Mouse (Mus musculus) MEL (cell line): ENCODE measurements around the gene Hes6. TPM values are rescaled to one million over a fixed set of nuclear protein-coding genes. Genes with fewer than 3 reads are reported as not detected.

Experiments
- DNase-seq: peaks from one replicate; pipeline ENCODE4 v3.0.0; 2011; ENCODE audit warnings: low read depth, low spot score
- H3K27ac ChIP-seq: 2 replicates; pipeline ENCODE4 v1.5.1; 2012; ENCODE audit warnings: low read depth, mild to moderate bottlenecking, control low read depth, low read length, moderate library complexity; ENCODE audit not compliant: control insufficient read depth
- H3K27me3 ChIP-seq, 2 experiments: fragments of 150-350 bp in 1 of 2; sonication (generic) in 1 of 2; 2 replicates each; pipeline ENCODE4 v1.6.1; 2012; ENCODE audit warnings: low read length in 2 of 2, mild to moderate bottlenecking in 2 of 2, improper control_type of control experiment in 1 of 2, moderate library complexity in 1 of 2; ENCODE audit not compliant: insufficient read depth in 2 of 2, control insufficient read depth in 1 of 2
- H3K36me3 ChIP-seq, 2 experiments: 2 replicates each; pipeline ENCODE4 v1.6.1; 2012 to 2014; ENCODE audit warnings: low read length in 2 of 2, improper control_type of control experiment in 1 of 2, inconsistent platforms in 1 of 2, mild to moderate bottlenecking in 1 of 2; ENCODE audit not compliant: insufficient read depth in 2 of 2, control insufficient read depth in 1 of 2
- H3K4me1 ChIP-seq, 2 experiments: fragments of 150-350 bp in 1 of 2; sonication (generic) in 1 of 2; 2 replicates each; pipeline ENCODE4 v1.6.1; 2012; ENCODE audit warnings: low read length in 2 of 2, improper control_type of control experiment in 1 of 2, mild to moderate bottlenecking in 1 of 2; ENCODE audit not compliant: insufficient read depth in 2 of 2, control insufficient read depth in 1 of 2
- H3K4me3 ChIP-seq, 2 experiments: fragments of 150-350 bp in 1 of 2; sonication (generic) in 1 of 2; 2 replicates each; pipeline ENCODE4 v1.5.1; 2012; ENCODE audit warnings: low read depth in 2 of 2, low read length in 2 of 2, mild to moderate bottlenecking in 2 of 2, moderate library complexity in 2 of 2, control low read depth in 1 of 2, improper control_type of control experiment in 1 of 2; ENCODE audit not compliant: control insufficient read depth in 1 of 2, insufficient read depth in 1 of 2
- H3K79me2 ChIP-seq: 2 replicates; pipeline ENCODE4 v1.6.1; 2012; ENCODE audit warnings: mild to moderate bottlenecking, low read length, moderate library complexity; ENCODE audit not compliant: control insufficient read depth, poor library complexity, insufficient read depth
- H3K9ac ChIP-seq: 2 replicates; pipeline ENCODE4 v1.6.1; 2012; ENCODE audit warnings: low read depth, mild to moderate bottlenecking, control low read depth, low read length, moderate library complexity; ENCODE audit not compliant: control insufficient read depth, poor library complexity, severe bottlenecking
- H3K9me3 ChIP-seq: fragments of 150-350 bp; sonication (generic); replicated peaks from 2 replicates; pipeline ENCODE4 v1.6.1; 2012; ENCODE audit warnings: mild to moderate bottlenecking, low read length, improper control_type of control experiment, moderate library complexity; ENCODE audit not compliant: insufficient read depth
- CHD2 ChIP-seq: IDR thresholded peaks from 2 replicates; pipeline ENCODE4 v1.6.1; 2011; ENCODE audit warnings: low read length, improper control_type of control experiment
- E2F4 ChIP-seq: IDR thresholded peaks from 2 replicates; pipeline ENCODE4 v1.6.1; 2011; ENCODE audit warnings: low read depth, low read length, improper control_type of control experiment, borderline replicate concordance
- ELF1 ChIP-seq: IDR thresholded peaks from 2 replicates; pipeline ENCODE4 v1.6.1; 2014; ENCODE audit warnings: low read depth, mild to moderate bottlenecking, inconsistent platforms, low read length, improper control_type of control experiment, moderate library complexity
- EP300 ChIP-seq, 2 experiments: IDR thresholded peaks; 2 replicates each; pipeline ENCODE4 v1.6.1; 2011; ENCODE audit warnings: improper control_type of control experiment in 2 of 2, low read length in 2 of 2, low read depth in 1 of 2, mild to moderate bottlenecking in 1 of 2
- GATA1 ChIP-seq: IDR thresholded peaks from 2 replicates; pipeline ENCODE4 v1.6.1; 2011; ENCODE audit warnings: low read depth, low read length, improper control_type of control experiment
- HCFC1 ChIP-seq: IDR thresholded peaks from 2 replicates; pipeline ENCODE4 v1.6.1; 2012; ENCODE audit warnings: low read depth, mild to moderate bottlenecking, inconsistent platforms, low read length, improper control_type of control experiment, moderate library complexity
- MEF2A ChIP-seq: IDR thresholded peaks from 2 replicates; pipeline ENCODE4 v1.6.1; 2014; ENCODE audit warnings: low read depth, mild to moderate bottlenecking, inconsistent platforms, low read length, improper control_type of control experiment; ENCODE audit not compliant: poor library complexity, insufficient replicate concordance, severe bottlenecking; ENCODE audit errors: extremely low read depth
- NELFE ChIP-seq: IDR thresholded peaks from 2 replicates; pipeline ENCODE4 v1.6.1; 2011; ENCODE audit warnings: low read depth, low read length, improper control_type of control experiment
- POLR2AphosphoS2 ChIP-seq: IDR thresholded peaks from 2 replicates; pipeline ENCODE4 v1.6.1; 2011; ENCODE audit warnings: low read length, improper control_type of control experiment
- POLR2AphosphoS5 ChIP-seq: IDR thresholded peaks from 2 replicates; pipeline ENCODE4 v1.6.1; 2012; ENCODE audit warnings: low read depth, borderline replicate concordance, mild to moderate bottlenecking, inconsistent platforms, low read length, moderate library complexity, mixed read lengths
- RCOR1 ChIP-seq: IDR thresholded peaks from 2 replicates; pipeline ENCODE4 v1.6.1; 2012; ENCODE audit warnings: low read depth, mild to moderate bottlenecking, inconsistent platforms, low read length, improper control_type of control experiment
- SIN3A ChIP-seq: IDR thresholded peaks from 2 replicates; pipeline ENCODE4 v1.6.1; 2012; ENCODE audit warnings: low read length, improper control_type of control experiment, inconsistent platforms
- SMC3 ChIP-seq: IDR thresholded peaks from 2 replicates; pipeline ENCODE4 v1.6.1; 2011; ENCODE audit warnings: low read depth, low read length, improper control_type of control experiment
- TAL1 ChIP-seq: IDR thresholded peaks from 2 replicates; pipeline ENCODE4 v1.6.1; 2012; ENCODE audit warnings: mild to moderate bottlenecking, inconsistent platforms, low read length, moderate library complexity, mixed read lengths
- TCF12 ChIP-seq: IDR thresholded peaks from 2 replicates; pipeline ENCODE4 v1.6.1; 2014; ENCODE audit warnings: low read depth, mild to moderate bottlenecking, inconsistent platforms, low read length, improper control_type of control experiment, moderate library complexity
- ZMIZ1 ChIP-seq: IDR thresholded peaks from 2 replicates; pipeline ENCODE4 v1.6.1; 2012; ENCODE audit warnings: low read depth, mild to moderate bottlenecking, inconsistent platforms, low read length, improper control_type of control experiment, moderate library complexity
- ZNF384 ChIP-seq: IDR thresholded peaks from 2 replicates; pipeline ENCODE4 v1.6.1; 2012; ENCODE audit warnings: low read depth, mild to moderate bottlenecking, inconsistent platforms, low read length, improper control_type of control experiment
- polyA plus RNA-seq, 2 experiments: library from polyadenylated mRNA; stranded (reverse) in 1 of 2; unstranded in 1 of 2; fragments of >175 nt in 1 of 2; fragments of >200 nt in 1 of 2; gene quantifications; 2 replicates each; pipeline versions ENCODE4 v1.2.1 to v1.2.4; 2012; ENCODE audit warnings: low replicate concordance in 2 of 2, low read depth in 1 of 2; ENCODE audit not compliant: insufficient read length in 2 of 2, insufficient read depth in 1 of 2, missing spikeins in 1 of 2
- total RNA-seq: library from RNA; depleted of rRNA; stranded (reverse); fragments of 300-350 nt; gene quantifications from 2 replicates; pipeline ENCODE4 v1.2.3, GENCODE M21; 2012

Gene Hes6
- total and polyA plus RNA-seq, 3 experiments, result 38.8 to 47.9 TPM; not detected in 1

GRCm38 (mm10) chr1:91434905-91435304 lies 21.1 kb upstream of the Hes6 start:
- no peaks in the 10 kb centered on the region for H3K79me2 ChIP-seq
- TF ChIP-seq EP300 (IDR thresholded peaks at IDR 0.05; ENCODE audit: low read depth in 1 of 2, low read length in 2 of 2) (no peak), GATA1 (no peak), ELF1 (no peak), CHD2 (no peak), RCOR1 (no peak)
- DNase-seq, result no peak
- no peak overlapping the region for H3K4me3 ChIP-seq
- H3K9me3 ChIP-seq, result no peaks in the 10 kb centered on the region
- no peaks in the 10 kb centered on the region for H3K4me1 ChIP-seq
- H3K27ac ChIP-seq, result no peak overlapping the region
- no peak overlapping the region for H3K9ac ChIP-seq
- no peaks in the 10 kb centered on the region; a peak in 2 of 4 replicates for H3K36me3 ChIP-seq
- H3K27me3 ChIP-seq, result no peaks in the 10 kb centered on the region

GRCm38 (mm10) chr1:91430761-91431160 lies 16.9 kb upstream of the Hes6 start:
- no peak for DNase-seq
- TF ChIP-seq POLR2AphosphoS5, result no peak
- no peak for TF ChIP-seq MEF2A
- TF ChIP-seq SIN3A, result no peak
- no peak for TF ChIP-seq POLR2AphosphoS2
- no peak for TF ChIP-seq NELFE
- TF ChIP-seq EP300 (IDR thresholded peaks at IDR 0.05; ENCODE audit: low read depth in 1 of 2, low read length in 2 of 2), result no peak
- no peak for TF ChIP-seq E2F4
- TF ChIP-seq ZNF384, result no peak
- no peak for TF ChIP-seq HCFC1
- TF ChIP-seq ZMIZ1, result no peak
- no peak for TF ChIP-seq TAL1
- no peak for TF ChIP-seq TCF12
- TF ChIP-seq SMC3, result no peak
- Histone ChIP-seq H3K9ac (no peak overlapping the region), H3K36me3 (no peaks in the 10 kb centered on the region; a peak in 1 of 4 replicates), H3K4me1 (no peaks in the 10 kb centered on the region), H3K27ac (no peak overlapping the region), H3K9me3 (no peaks in the 10 kb centered on the region), H3K4me3 (no peak overlapping the region), H3K27me3 (no peaks in the 10 kb centered on the region), H3K79me2 (no peaks in the 10 kb centered on the region)
